Mouse (Mus musculus) bone marrow macrophage, adult 2 months (primary cell): ENCODE data around the gene Fzd9.

ENCODE experiments used
- CTCF ChIP-seq: IDR thresholded peaks from 2 replicates; pipeline ENCODE4 v1.5.1; 2012; ENCODE audit warnings: low read depth, mild to moderate bottlenecking, low read length, moderate library complexity
- POLR2A ChIP-seq: IDR thresholded peaks from 2 replicates; pipeline ENCODE4 v1.6.1; 2012; ENCODE audit warnings: mild to moderate bottlenecking, low read depth, low read length, borderline replicate concordance

DNA sequence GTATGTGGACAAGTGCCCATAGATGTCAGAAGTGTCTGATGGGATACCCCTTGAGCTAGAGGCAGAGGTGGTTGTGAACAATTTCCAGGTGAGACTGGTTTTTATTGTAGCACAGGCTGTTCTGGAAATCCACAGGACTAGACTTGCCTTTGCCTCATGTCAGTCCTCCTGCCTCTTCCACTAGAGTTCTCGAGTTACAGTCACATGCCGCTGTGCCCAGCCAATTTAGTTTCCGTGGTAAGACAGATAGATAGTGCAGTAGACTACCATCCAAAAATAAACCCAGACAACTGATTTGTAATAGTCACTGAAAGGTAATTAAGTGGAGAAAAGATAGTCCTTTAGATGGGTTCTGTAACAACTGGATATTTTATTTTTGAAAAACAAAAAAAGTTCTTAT, 48.3 kb downstream of the Fzd9 start:
- TF ChIP-seq CTCF, result no peak
- no peak for TF ChIP-seq POLR2A
